Mouse (Mus musculus) limb, embryonic 12.5 days (tissue): ENCODE data around the gene Il12rb1. TPM values are rescaled to one million over a fixed set of nuclear protein-coding genes. Genes with fewer than 3 reads are reported as not detected.

Experiments used
- ATAC-seq: fragments of 200-750 bp; cut with Nextera tagmentation; 2 replicates; pipeline ENCODE4 v1.8.0; 2017; ENCODE audit warnings: low read depth, moderate TSS enrichment; ENCODE audit not compliant: insufficient number of reproducible peaks, insufficient read depth, low FRiP score, low TSS enrichment
- H3K27ac ChIP-seq: fragments of 300-500 bp; sonication (generic); 2 replicates; pipeline ENCODE4 v1.5.1; 2016; ENCODE audit warnings: mild to moderate bottlenecking, moderate library complexity
- H3K27me3 ChIP-seq: fragments of 300-500 bp; sonication (generic); 2 replicates; pipeline ENCODE4 v1.6.1; 2016; ENCODE audit warnings: mild to moderate bottlenecking, moderate library complexity
- H3K36me3 ChIP-seq: fragments of 300-500 bp; sonication (generic); 2 replicates; pipeline ENCODE4 v1.6.1; 2016; ENCODE audit warnings: mild to moderate bottlenecking, moderate library complexity
- H3K4me1 ChIP-seq: fragments of 300-500 bp; sonication (generic); replicated peaks from 2 replicates; pipeline ENCODE4 v1.6.1; 2016
- H3K4me2 ChIP-seq: fragments of 300-500 bp; sonication (generic); 2 replicates; pipeline ENCODE4 v1.6.1; 2016; ENCODE audit warnings: mild to moderate bottlenecking, moderate library complexity
- H3K4me3 ChIP-seq: fragments of 300-500 bp; sonication (generic); replicated peaks from 2 replicates; pipeline ENCODE4 v1.5.1; 2016; ENCODE audit warnings: mild to moderate bottlenecking
- H3K9ac ChIP-seq: fragments of 300-500 bp; sonication (generic); replicated peaks from 2 replicates; pipeline ENCODE4 v1.6.1; 2016; ENCODE audit warnings: mild to moderate bottlenecking, moderate library complexity
- H3K9me3 ChIP-seq: fragments of 300-500 bp; sonication (generic); 2 replicates; pipeline ENCODE4 v1.6.1; 2016; ENCODE audit warnings: mild to moderate bottlenecking, moderate library complexity
- WGBS: fragments of 180-500 bp; shearing (Covaris S2); methylation state at CpG from one replicate; pipeline ENCODE4 v1.1.7; 2016; 5-methylcytosine and 5-hydroxymethylcytosine counted together
- polyA plus RNA-seq: library from polyadenylated mRNA; unstranded; fragments of >200 nt; fragmentation: Nextera tagmentation; extraction: Ambion mirVana; gene quantifications from 2 replicates; pipeline ENCODE4 v1.2.1, GENCODE M21; 2016

Gene Il12rb1
- polyA plus RNA-seq, 1 experiment from 2014 or later = not detected

- H3K27ac ChIP-seq = no peak overlapping the region
- no peaks in the 10 kb centered on the region for H3K9me3 ChIP-seq
- peaks cover under 1% of the 10 kb centered on the region; the same call in 1 of the 2 replicates for H3K27me3 ChIP-seq
- H3K4me3 ChIP-seq = no peak overlapping the region
- H3K4me1 ChIP-seq = peaks cover 42% of the 10 kb centered on the region
- H3K36me3 ChIP-seq = peaks cover 5% of the 10 kb centered on the region; the same call in 1 of the 2 replicates
- 80% methylated on average over 2 of the region's 2 CpGs for WGBS
- no peak overlapping the region for H3K9ac ChIP-seq
- no peak for ATAC-seq
- H3K4me2 ChIP-seq = no peak overlapping the region
Observed at GRCm38 (mm10) chr8:70853863-70854262, 45.6 kb downstream of the Il12rb1 start.

- peak overlapping the region; percentile 88; the same call in 1 of the 2 replicates for H3K4me2 ChIP-seq
- ATAC-seq = no peak
- no peak overlapping the region for H3K27ac ChIP-seq
- H3K4me1 ChIP-seq = peaks cover 45% of the 10 kb centered on the region
- no peaks in the 10 kb centered on the region; the same call in 1 of the 2 replicates for H3K27me3 ChIP-seq
- H3K9me3 ChIP-seq = no peaks in the 10 kb centered on the region
- WGBS = 67% methylated on average over 5 of the region's 5 CpGs
- peak overlapping the region; percentile 53; the same call in 1 of the 2 replicates for H3K4me3 ChIP-seq
- peaks cover 5% of the 10 kb centered on the region; the same call in 1 of the 2 replicates for H3K36me3 ChIP-seq
- no peak overlapping the region for H3K9ac ChIP-seq
Observed at GRCm38 (mm10) chr8:70856028-70856427, 47.8 kb downstream of the Il12rb1 start.

- H3K27ac ChIP-seq = no peak overlapping the region
Observed at GRCm38 (mm10) chr8:70856541-70857197, 48.4 kb downstream of the Il12rb1 start.

GRCm38 (mm10) chr8:70857516-70857915 is 49.3 kb downstream of the Il12rb1 start:
- no peaks in the 10 kb centered on the region for H3K9me3 ChIP-seq
- H3K4me1 ChIP-seq = peaks cover 38% of the 10 kb centered on the region
- no peak for ATAC-seq
- WGBS = 11% methylated on average over 4 of the region's 4 CpGs
- peaks cover 14% of the 10 kb centered on the region for H3K27me3 ChIP-seq
- 0 out of 2 replicates have a peak overlapping the region, but pooled peaks have one; percentile 2 for H3K4me3 ChIP-seq
- H3K9ac ChIP-seq = 0 out of 2 replicates have a peak overlapping the region, but pooled peaks have one; percentile 27
- H3K4me2 ChIP-seq = peak overlapping the region; percentile 88; the same call in 1 of the 2 replicates
- peaks cover 2% of the 10 kb centered on the region; the same call in 1 of the 2 replicates for H3K36me3 ChIP-seq
- H3K27ac ChIP-seq = 0 out of 2 replicates have a peak overlapping the region, but pooled peaks have one; percentile 25

More at GRCm38 (mm10) chr8:70856541-70857197, 48.4 kb downstream of the Il12rb1 start:
- peak overlapping the region; percentile 53 for H3K4me3 ChIP-seq
- ATAC-seq = peak; percentile 66; the same call in 1 of the 2 replicates
- no peaks in the 10 kb centered on the region for H3K9me3 ChIP-seq
- peaks cover 5% of the 10 kb centered on the region; the same call in 1 of the 2 replicates for H3K36me3 ChIP-seq
- H3K4me1 ChIP-seq = peaks cover 41% of the 10 kb centered on the region
- H3K9ac ChIP-seq = peak overlapping the region; percentile 60
- 7% methylated on average over 33 of the region's 33 CpGs for whole genome bisulfite sequencing
- peaks cover 6% of the 10 kb centered on the region for H3K27me3 ChIP-seq
- peak overlapping the region; percentile 88 for H3K4me2 ChIP-seq

GRCm38 (mm10) chr8:70862824-70863641 is 54.8 kb downstream of the Il12rb1 start, which contains the start of gene Kcnn1:
Gene Kcnn1 (minus strand): TSS chr8:70863258.
- peak within 1 kb of the TSS; percentile 96 for H3K4me2 ChIP-seq
- under 1% methylated on average over 53 of the region's 55 CpGs for WGBS
- no peak for ATAC-seq
- H3K9ac ChIP-seq = peak within 1 kb of the TSS; percentile 71
- H3K9me3 ChIP-seq = no peaks in the 10 kb centered on the region
- H3K27ac ChIP-seq = peak within 1 kb of the TSS; percentile 84; the same call in 1 of the 2 replicates
- peaks cover 54% of the 10 kb centered on the region for H3K4me1 ChIP-seq
- H3K4me3 ChIP-seq = peak within 1 kb of the TSS; percentile 55
- H3K27me3 ChIP-seq = peaks cover 34% of the 10 kb centered on the region
- H3K36me3 ChIP-seq = peaks cover 6% of the 10 kb centered on the region; the same call in 1 of the 2 replicates

GRCm38 (mm10) chr8:70863956-70864711 is 55.9 kb downstream of the Il12rb1 start:
- Histone ChIP-seq H3K4me2 (peak overlapping the region; percentile 96), H3K4me1 (peaks cover 54% of the 10 kb centered on the region), H3K27ac (peak overlapping the region; percentile 84), H3K4me3 (peak overlapping the region; percentile 55), H3K9me3 (no peaks in the 10 kb centered on the region), H3K27me3 (peaks cover 34% of the 10 kb centered on the region), H3K9ac (peak overlapping the region; percentile 71), H3K36me3 (peaks cover 10% of the 10 kb centered on the region; the same call in 1 of the 2 replicates)
- WGBS = 1% methylated on average over 46 of the region's 46 CpGs
- no peak for ATAC-seq

GRCm38 (mm10) chr8:70864712-70865221 is 56.5 kb downstream of the Il12rb1 start:
- peak overlapping the region; percentile 96 for H3K4me2 ChIP-seq
- 3% methylated on average over 24 of the region's 24 CpGs for WGBS
- peaks cover 57% of the 10 kb centered on the region for H3K4me1 ChIP-seq
- H3K27me3 ChIP-seq = peaks cover 34% of the 10 kb centered on the region
- H3K27ac ChIP-seq = peak overlapping the region; percentile 84
- H3K36me3 ChIP-seq = peaks cover 10% of the 10 kb centered on the region; the same call in 1 of the 2 replicates
- peak overlapping the region; percentile 55 for H3K4me3 ChIP-seq
- no peaks in the 10 kb centered on the region for H3K9me3 ChIP-seq
- ATAC-seq = peak; percentile 11
- H3K9ac ChIP-seq = peak overlapping the region; percentile 71

GRCm38 (mm10) chr8:70865350-70866000 is 57.2 kb downstream of the Il12rb1 start:
- WGBS = under 1% methylated on average over 45 of the region's 46 CpGs
- Histone ChIP-seq H3K27me3 (peaks cover 34% of the 10 kb centered on the region), H3K9ac (peak overlapping the region; percentile 71), H3K4me1 (peaks cover 57% of the 10 kb centered on the region), H3K9me3 (no peaks in the 10 kb centered on the region), H3K4me2 (peak overlapping the region; percentile 96), H3K4me3 (peak overlapping the region; percentile 55), H3K27ac (peak overlapping the region; percentile 90), H3K36me3 (peaks cover 10% of the 10 kb centered on the region; the same call in 1 of the 2 replicates)
- ATAC-seq = peak; percentile 80

- Histone ChIP-seq H3K4me1 (peaks cover 57% of the 10 kb centered on the region), H3K27me3 (peaks cover 34% of the 10 kb centered on the region), H3K4me3 (peak overlapping the region; percentile 55), H3K9ac (peak overlapping the region; percentile 45; the same call in 1 of the 2 replicates), H3K4me2 (peak overlapping the region; percentile 96), H3K9me3 (no peaks in the 10 kb centered on the region), H3K27ac (peak overlapping the region; percentile 90), H3K36me3 (peaks cover 10% of the 10 kb centered on the region; the same call in 1 of the 2 replicates)
- 9% methylated on average over 12 of the region's 12 CpGs for WGBS
- ATAC-seq = no peak; the same call in 1 of the 2 replicates
Observed at GRCm38 (mm10) chr8:70866001-70866520, 57.8 kb downstream of the Il12rb1 start.
